ENCODE assay signal across 8 mouse cellular contexts in genomic region chr4:24966299-24966991, GRCm38 (mm10). TPM values are rescaled to one million over a fixed set of nuclear protein-coding genes. Genes with fewer than 3 reads are reported as not detected.
A peak's percentile ranks its signal among the peaks of the same experiment; 100 is the strongest.
DNase-seq lines count a peak whose midpoint lies in the region; ATAC-seq and TF ChIP-seq lines count a peak whose summit lies in the region.

TSS of gene Gpr63 (plus strand) at chr4:24966407.

- H3K4me3 ChIP-seq in C2C12 (ENCODE audit: insufficient read depth, poor library complexity, severe bottlenecking), result peak within 1 kb of the TSS; percentile 46
- peak within 1 kb of the TSS; percentile 75 for H3K4me3 ChIP-seq in forebrain, embryonic 12.5 days (replicated peaks)
- H3K4me3 ChIP-seq in heart, embryonic 15.5 days, result peak within 1 kb of the TSS; percentile 82
- peak within 1 kb of the TSS; percentile 54 for H3K4me3 ChIP-seq in liver, embryonic 12.5 days
- peak within 1 kb of the TSS; percentile 71 for H3K4me3 ChIP-seq in neural tube, embryonic 11.5 days (ENCODE audit: low read depth, low read length)

- peaks cover 16% of the 10 kb centered on the region for H3K4me1 ChIP-seq in forebrain, embryonic 12.5 days
- H3K4me1 ChIP-seq in heart, embryonic 15.5 days (replicated peaks), result peaks cover 8% of the 10 kb centered on the region
- H3K4me1 ChIP-seq in liver, embryonic 12.5 days, result no peaks in the 10 kb centered on the region
- H3K4me1 ChIP-seq in neural tube, embryonic 11.5 days (ENCODE audit: control insufficient read depth, insufficient read depth, low read length), result no peaks in the 10 kb centered on the region; the same call in 1 of the 2 replicates

- peak; percentile 97 for ATAC-seq in forebrain, embryonic 12.5 days (ENCODE audit: low FRiP score)
- ATAC-seq in heart, embryonic 15.5 days (replicated peaks; ENCODE audit: insufficient number of reproducible peaks, insufficient read depth, low FRiP score, low read depth), result peak; percentile 84
- peak; percentile 63 for ATAC-seq in liver, embryonic 12.5 days
- peak; percentile 97 for ATAC-seq in neural tube, embryonic 11.5 days (ENCODE audit: insufficient read depth, low FRiP score, low TSS enrichment)

- peak within 1 kb of the TSS; percentile 61 for H3K4me2 ChIP-seq in forebrain, embryonic 12.5 days
- peak within 1 kb of the TSS; percentile 93 for H3K4me2 ChIP-seq in heart, embryonic 15.5 days
- peak within 1 kb of the TSS; percentile 72 for H3K4me2 ChIP-seq in liver, embryonic 12.5 days
- peak within 1 kb of the TSS; percentile 42 for H3K4me2 ChIP-seq in neural tube, embryonic 11.5 days (ENCODE audit: low read depth)

- peak within 1 kb of the TSS; percentile 100 for H3ac ChIP-seq in C2C12 (ENCODE audit: control insufficient read depth, insufficient read length, low read depth)

- peak; percentile 69 for DNase-seq in brain, embryonic 18.5 days (ENCODE audit: low read depth, low spot score)
- DNase-seq in kidney, postnatal 10 days, result peak; percentile 84
- peak; percentile 89 for DNase-seq in neural tube, embryonic 11.5 days (ENCODE audit: low spot score)
- DNase-seq in testis, postnatal 10 days (ENCODE audit: low spot score), result peak; percentile 73

- TF ChIP-seq CTCF in C2C12 (IDR thresholded peaks at IDR 0.05; ENCODE audit: control insufficient read depth, insufficient read depth, insufficient read length), result peak; percentile 6

- under 1% methylated on average over 39 of the region's 78 CpGs for WGBS in forebrain, embryonic 12.5 days
- WGBS in heart, embryonic 15.5 days, result under 1% methylated on average over 71 of the region's 78 CpGs
- WGBS in liver, embryonic 12.5 days (ENCODE audit: insufficient replicate concordance), result under 1% methylated on average over 64 of the region's 78 CpGs
- under 1% methylated on average over 48 of the region's 78 CpGs for WGBS in neural tube, embryonic 11.5 days

- H3K27ac ChIP-seq in forebrain, embryonic 12.5 days, result peak within 1 kb of the TSS; percentile 95
- H3K27ac ChIP-seq in heart, embryonic 15.5 days, result peak within 1 kb of the TSS; percentile 84
- no peak within 1 kb of the TSS for H3K27ac ChIP-seq in liver, embryonic 12.5 days
- peak within 1 kb of the TSS; percentile 90 for H3K27ac ChIP-seq in neural tube, embryonic 11.5 days (ENCODE audit: low read depth, low read length)

- H3K79me2 ChIP-seq in C2C12 (ENCODE audit: control insufficient read depth, insufficient read depth), result peaks cover 16% of the 10 kb centered on the region

- no peaks in the 10 kb centered on the region for H3K36me3 ChIP-seq in C2C12 (ENCODE audit: control insufficient read depth, insufficient read depth)
- no peaks in the 10 kb centered on the region for H3K36me3 ChIP-seq in forebrain, embryonic 12.5 days (replicated peaks)
- H3K36me3 ChIP-seq in heart, embryonic 15.5 days, result no peaks in the 10 kb centered on the region
- H3K36me3 ChIP-seq in liver, embryonic 12.5 days, result no peaks in the 10 kb centered on the region
- no peaks in the 10 kb centered on the region for H3K36me3 ChIP-seq in neural tube, embryonic 11.5 days (ENCODE audit: control insufficient read depth, insufficient read depth, low read length)

- no peaks in the 10 kb centered on the region for H3K27me3 ChIP-seq in C2C12 (ENCODE audit: control insufficient read depth, insufficient read depth, insufficient read length)
- H3K27me3 ChIP-seq in forebrain, embryonic 12.5 days, result no peaks in the 10 kb centered on the region
- H3K27me3 ChIP-seq in heart, embryonic 15.5 days, result peaks cover 9% of the 10 kb centered on the region; the same call in 1 of the 2 replicates
- H3K27me3 ChIP-seq in liver, embryonic 12.5 days (replicated peaks), result peaks cover 40% of the 10 kb centered on the region
- H3K27me3 ChIP-seq in neural tube, embryonic 11.5 days (ENCODE audit: control insufficient read depth, insufficient read depth, low read length), result no peaks in the 10 kb centered on the region

- H3K9me3 ChIP-seq in forebrain, embryonic 12.5 days, result no peaks in the 10 kb centered on the region
- no peaks in the 10 kb centered on the region for H3K9me3 ChIP-seq in heart, embryonic 15.5 days (replicated peaks)
- H3K9me3 ChIP-seq in liver, embryonic 12.5 days (replicated peaks), result no peaks in the 10 kb centered on the region
- no peaks in the 10 kb centered on the region for H3K9me3 ChIP-seq in neural tube, embryonic 11.5 days (ENCODE audit: control insufficient read depth, low read length)

- no peaks in the 10 kb centered on the region for H3K79me3 ChIP-seq in C2C12 (ENCODE audit: low read depth)

- H3K9ac ChIP-seq in forebrain, embryonic 12.5 days, result peak within 1 kb of the TSS; percentile 90
- H3K9ac ChIP-seq in heart, embryonic 15.5 days, result peak within 1 kb of the TSS; percentile 76
- peak within 1 kb of the TSS; percentile 50 for H3K9ac ChIP-seq in liver, embryonic 12.5 days
- H3K9ac ChIP-seq in neural tube, embryonic 11.5 days (ENCODE audit: low read length), result peak within 1 kb of the TSS; percentile 94

TF ChIP-seq in C2C12, 6 proteins besides CTCF, POLR2A, EP300 and RAD21:
- TF ChIP-seq MAX (IDR thresholded peaks at IDR 0.05), result peak; percentile 29
- TF ChIP-seq MYOD1 (IDR thresholded peaks at IDR 0.05; ENCODE audit: control insufficient read depth, insufficient read length, low read depth), result no peak

RNA-seq across cellular contexts. Expression of gene Gpr63, which starts in this region (rescaled TPM):
- polyA plus RNA-seq in C2C12 (2012; fragmentation: generic; extraction: Trizol), result 1.7 TPM
- 2.3 and 2.6 TPM in 2 replicates for polyA plus RNA-seq in forebrain, embryonic 12.5 days (2016; fragmentation: Nextera tagmentation; extraction: Ambion mirVana)
- 0.76 and 0.98 TPM in 2 replicates for polyA plus RNA-seq in heart, embryonic 15.5 days (2015; fragmentation: Nextera tagmentation; extraction: Ambion mirVana)
- polyA plus RNA-seq in liver, embryonic 12.5 days (2016; fragmentation: Nextera tagmentation; extraction: Ambion mirVana), result 0.07 and 0.21 TPM in 2 replicates
- 2.5 and 3.6 TPM in 2 replicates for polyA plus RNA-seq in neural tube, embryonic 11.5 days (2014; fragmentation: Nextera tagmentation; extraction: Ambion mirVana)

Comparison
In these comparisons a context has a peak if more than half of its experiments do, and no peak if none do; other contexts are left out.
1. Peak in ATAC-seq, H3K4me3 ChIP-seq, H3K27ac ChIP-seq, H3K9ac ChIP-seq and H3K4me2 ChIP-seq in heart, embryonic 15.5 days; RNA of the gene not detected or under 1 TPM.
2. Peak in ATAC-seq, H3K4me3 ChIP-seq, H3K9ac ChIP-seq and H3K4me2 ChIP-seq in liver, embryonic 12.5 days; RNA of the gene not detected or under 1 TPM.
3. H3K4me2 ChIP-seq: peak in every context shown above with its lines; median percentile 93 in heart, embryonic 15.5 days; 72 in liver, embryonic 12.5 days; 61 in forebrain, embryonic 12.5 days; 42 in neural tube, embryonic 11.5 days.